Mouse (Mus musculus) liver, embryonic 14.5 days (tissue): ENCODE data around the gene Scyl2.

ENCODE experiments used
- CTCF ChIP-seq: IDR thresholded peaks from 2 replicates; pipeline ENCODE4 v1.5.1; 2016; ENCODE audit warnings: antibody characterized with exemption, low read depth, control low read depth
- EP300 ChIP-seq: IDR thresholded peaks from 2 replicates; pipeline ENCODE4 v1.6.1; 2016; ENCODE audit warnings: antibody characterized with exemption, low read depth

DNA sequence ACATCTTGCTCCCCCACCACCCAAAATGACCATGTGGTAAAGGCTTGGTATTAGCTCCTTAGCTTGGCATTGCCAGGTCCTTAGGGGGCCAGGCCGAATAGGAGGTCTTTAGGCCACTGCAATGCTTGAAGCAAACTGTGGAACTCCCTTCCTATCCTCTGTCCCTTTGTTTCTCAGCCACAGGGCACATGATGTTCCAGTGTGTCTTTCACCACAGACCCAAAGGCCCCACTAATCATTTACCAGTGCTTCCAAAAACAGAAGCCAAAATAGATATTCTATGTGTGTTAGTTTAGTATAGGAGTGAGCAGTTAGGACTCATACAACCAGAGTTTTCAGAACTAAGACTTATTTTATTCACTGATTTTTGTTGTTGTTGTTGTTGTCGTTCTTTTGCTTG, 59.4 kb downstream of the Scyl2 start:
- no peak for TF ChIP-seq CTCF
- TF ChIP-seq EP300 = no peak
